Mouse (Mus musculus): Measurements from ENCODE around the gene Naip1.
"Not testable (repeated sequence)": the region's sequence is repeated elsewhere in the genome, so short reads cannot be mapped to it uniquely, and the experiment has no call there.

Gene Naip1

DNA sequence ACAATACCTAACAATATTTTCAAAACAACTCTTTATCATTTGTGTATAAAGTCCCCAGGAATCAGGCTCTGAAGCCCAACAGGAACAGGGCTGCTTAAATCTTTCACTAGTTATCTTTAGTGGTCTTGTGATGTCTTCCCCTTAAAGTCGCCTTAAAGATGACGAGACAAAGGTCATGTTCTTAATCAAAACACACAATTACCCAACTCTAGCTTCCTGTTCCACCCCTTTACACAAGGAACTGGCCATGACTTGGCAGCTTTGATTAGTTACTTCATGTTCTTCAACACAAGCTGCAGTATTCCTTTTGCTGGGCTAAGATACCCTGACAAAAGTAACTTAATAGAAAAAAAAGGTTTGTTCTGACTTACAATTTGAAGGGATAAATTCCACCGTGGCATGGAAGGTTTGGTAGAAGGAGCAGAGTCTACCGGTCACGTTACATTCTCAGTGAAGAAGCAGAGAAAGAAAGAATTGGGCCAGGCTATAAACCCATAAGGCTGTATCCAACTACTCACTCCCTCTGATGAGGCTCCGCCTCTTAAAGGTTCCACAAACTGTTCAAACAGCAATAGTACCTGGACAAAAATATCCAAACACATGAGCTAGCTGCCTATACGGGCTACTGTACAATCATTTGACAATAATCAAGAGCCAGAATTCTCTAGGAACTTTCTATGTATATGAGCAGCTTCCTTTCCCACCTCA is 49.6 kb downstream of the Naip1 start:
- DNase-seq (ENCODE audit: low read depth), result not testable (repeated sequence)

DNA sequence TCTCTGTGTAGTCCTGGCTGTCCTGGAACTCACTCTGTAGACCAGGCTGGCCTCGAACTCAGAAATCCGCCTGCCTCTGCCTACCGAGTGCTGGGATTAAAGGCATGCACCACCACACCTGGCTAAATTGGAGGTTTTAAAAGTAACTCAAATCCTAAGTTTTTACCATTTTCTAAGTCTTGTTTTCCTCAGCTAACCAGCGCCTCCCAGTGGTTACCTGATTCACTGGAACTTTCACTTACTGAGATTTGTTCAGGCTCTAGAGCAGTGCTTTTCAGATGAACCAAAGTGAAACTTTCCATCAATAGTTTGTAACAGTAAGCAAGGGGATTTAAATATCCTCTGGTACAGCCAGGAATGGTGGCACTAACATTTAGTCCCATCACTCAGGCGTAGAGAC is 61.6 kb downstream of the Naip1 start:
- DNase-seq (ENCODE audit: low read depth), result not testable (repeated sequence)

DNA sequence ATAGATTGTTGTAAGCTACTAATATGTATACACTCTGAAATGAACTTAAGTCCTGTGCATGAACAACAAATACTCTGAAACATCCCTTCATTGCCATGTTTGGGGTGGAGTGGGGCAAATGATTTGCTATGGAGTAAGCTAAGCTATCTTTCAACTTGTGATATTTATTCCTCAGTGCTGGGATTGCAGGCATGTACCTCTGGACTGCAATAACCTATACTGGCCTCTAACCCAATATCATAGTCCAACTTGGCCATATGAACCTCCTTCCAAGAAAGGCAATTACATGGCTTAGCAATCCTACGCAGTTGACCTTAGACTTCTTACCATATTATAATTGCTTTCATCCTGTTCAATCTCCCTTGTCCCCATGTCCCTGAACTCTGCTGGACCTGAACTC is 82.1 kb downstream of the Naip1 start:
- DNase-seq (ENCODE audit: low read depth), result no peak
